Mouse (Mus musculus): ENCODE results near the gene Ndufb3.
"Not testable (repeated sequence)": the region's sequence is repeated elsewhere in the genome, so short reads cannot be mapped to it uniquely, and the experiment has no call there.

Gene Ndufb3

DNA sequence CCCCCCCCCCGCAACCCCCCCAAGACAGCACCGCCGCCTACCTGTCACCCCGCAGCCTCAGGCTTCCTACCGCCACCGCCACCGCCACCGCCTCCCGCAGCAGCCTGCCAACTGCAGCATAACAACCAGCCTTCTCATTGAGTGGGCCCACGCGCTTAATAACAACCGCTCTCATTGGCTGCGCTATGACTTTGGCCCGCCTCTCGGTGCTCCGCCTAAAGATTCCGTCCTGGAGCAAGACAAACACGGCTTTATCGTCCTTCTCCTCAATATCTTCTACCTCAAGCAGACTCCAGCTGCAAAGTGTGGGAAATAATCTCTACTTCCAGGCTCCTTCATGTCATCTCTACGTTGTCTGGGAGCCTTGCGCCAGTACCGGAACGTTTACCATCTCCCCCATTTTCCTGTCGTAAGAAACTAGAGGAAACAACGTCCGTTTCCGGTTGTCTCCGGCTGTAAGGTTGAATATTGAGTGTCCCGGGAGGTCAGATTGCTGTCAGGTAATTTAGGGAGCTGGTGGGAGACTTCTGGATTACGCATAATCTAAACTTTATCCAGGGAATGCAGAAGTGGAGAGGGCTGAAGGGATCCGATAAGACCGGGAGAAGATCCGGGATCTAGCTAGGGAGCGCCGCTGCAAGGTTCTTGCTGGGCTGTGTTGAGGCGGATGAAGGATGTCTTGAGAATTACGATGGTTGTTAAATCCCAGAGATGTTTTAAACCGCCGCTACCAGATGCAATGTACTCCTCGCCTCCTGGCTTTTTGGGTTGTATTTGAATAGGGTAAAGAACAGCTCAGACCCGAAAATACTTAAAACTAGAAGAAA lies at the start of gene Ndufb3, which contains the start of gene Fam126b:
Ndufb3 (plus strand) TSS at position 214 of the 827 bp plus-strand sequence.
Fam126b (minus strand) TSS at position 153 of the 827 bp plus-strand sequence.
- DNase-seq, result peak; percentile 91 to 92

- no peak for DNase-seq
Measured at GRCm38 (mm10) chr1:58541386-58541785, 44.8 kb upstream of the Ndufb3 start.

GRCm38 (mm10) chr1:58560370-58560769 lies 25.8 kb upstream of the Ndufb3 start:
- not testable (repeated sequence) for DNase-seq

DNA sequence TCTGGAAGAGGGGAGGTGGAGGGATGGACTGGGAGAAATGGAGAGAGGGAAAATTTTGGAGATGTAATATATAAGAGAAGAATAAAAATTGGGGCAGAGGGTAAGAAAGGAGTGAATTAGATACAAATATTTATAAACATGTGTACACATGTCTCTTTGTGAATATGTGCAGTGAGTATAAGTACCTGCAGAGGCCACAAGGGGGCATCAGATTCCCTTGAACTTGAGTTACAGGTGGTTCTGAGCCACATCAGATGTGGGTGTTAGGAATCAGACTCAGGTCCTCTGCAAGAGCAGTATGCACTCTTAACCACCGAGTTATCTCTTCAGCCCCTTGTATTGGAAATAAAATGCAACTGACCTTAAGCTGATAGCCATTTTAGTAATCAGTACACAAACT lies 23.7 kb upstream of the Ndufb3 start:
- DNase-seq, result peak; percentile 41 to 51

- no peak for DNase-seq
Measured at GRCm38 (mm10) chr1:58564981-58565380, 21.2 kb upstream of the Ndufb3 start.

DNA sequence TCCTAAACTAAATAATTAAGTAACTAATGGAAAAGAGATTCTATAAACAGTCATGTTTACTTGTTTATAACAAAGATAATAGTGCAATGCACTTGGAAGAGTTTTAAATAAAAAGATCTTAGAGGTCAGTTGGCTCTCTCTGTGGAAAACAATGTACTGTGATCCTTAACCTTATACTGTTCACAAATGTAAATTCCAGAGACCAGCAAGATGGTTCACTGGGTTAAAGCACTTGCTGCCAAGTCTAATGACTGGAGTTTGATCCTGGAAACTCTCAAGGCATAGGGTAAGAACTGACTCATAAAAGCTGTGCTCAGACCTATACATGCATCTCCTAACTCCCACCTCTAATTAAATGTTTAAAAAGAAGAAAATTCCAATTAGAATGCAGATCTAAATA lies 19.6 kb upstream of the Ndufb3 start:
- DNase-seq, result no peak

- no peak for DNase-seq
Measured at GRCm38 (mm10) chr1:58568456-58569130, 17.6 kb upstream of the Ndufb3 start.

- no peak for DNase-seq
Measured at GRCm38 (mm10) chr1:58570437-58570836, 15.7 kb upstream of the Ndufb3 start.

DNA sequence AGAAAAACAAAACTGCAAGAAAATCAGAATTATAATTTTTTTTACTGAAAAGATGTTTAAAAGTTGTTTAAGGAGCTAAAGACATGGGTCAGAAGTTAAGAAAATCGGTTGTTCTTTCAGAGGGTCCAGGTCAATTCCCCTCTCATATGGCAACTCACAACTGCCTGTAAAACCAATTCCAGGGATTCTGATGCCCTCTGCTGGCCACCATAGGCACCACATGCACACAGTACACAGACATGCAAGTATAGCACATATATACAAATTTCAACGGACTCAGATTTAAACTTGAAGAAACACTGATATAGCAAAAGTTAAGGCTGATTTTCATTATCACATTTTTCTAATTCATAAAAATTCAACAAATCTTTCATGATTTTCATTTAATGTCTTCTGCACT lies 7.0 kb upstream of the Ndufb3 start:
- no peak for DNase-seq

GRCm38 (mm10) chr1:58582611-58583010 lies 3.6 kb upstream of the Ndufb3 start:
- DNase-seq, result no peak

- peak in 1 of 2 experiments; percentile 32 for DNase-seq
Measured at GRCm38 (mm10) chr1:58584271-58584670, 1.9 kb upstream of the Ndufb3 start.

DNA sequence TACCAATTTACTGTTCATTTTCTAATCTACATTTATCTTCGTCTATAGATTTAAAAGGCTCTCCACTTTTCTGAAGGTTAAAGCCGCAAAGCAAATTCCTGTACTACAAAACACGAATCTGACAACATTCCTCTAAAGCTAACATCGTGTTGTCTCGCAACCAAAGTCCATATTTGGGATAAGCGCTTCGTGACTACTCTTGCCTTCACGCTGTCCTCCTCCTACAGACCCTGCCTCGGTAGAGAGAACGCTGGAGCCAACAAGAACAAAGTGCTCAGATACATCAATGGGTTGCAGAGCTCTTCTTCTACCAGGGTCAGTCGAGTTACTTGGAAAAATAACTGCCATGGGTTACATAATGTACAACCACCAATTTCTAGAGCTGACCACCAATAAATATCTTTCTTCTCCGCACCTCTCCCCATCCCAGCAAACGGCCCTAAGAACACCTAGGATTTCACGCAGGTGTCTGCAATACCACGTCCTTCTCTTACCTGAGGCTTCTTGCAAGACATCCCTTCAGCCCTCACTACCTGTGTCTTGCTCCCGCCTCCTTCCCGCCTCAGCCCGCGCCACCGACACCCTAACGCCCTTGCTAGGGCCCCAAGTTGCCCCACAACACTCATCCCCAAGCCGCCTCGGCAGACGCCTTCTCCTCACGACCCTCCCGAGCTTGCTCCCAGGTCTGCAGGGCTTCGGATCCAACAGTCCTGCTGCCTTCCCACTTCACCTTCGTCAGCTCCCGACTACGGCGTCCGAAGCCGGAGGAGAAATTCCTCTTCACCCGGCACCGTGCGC lies 612 bp upstream of the Ndufb3 start:
- DNase-seq, result peak; percentile 13 to 61

GRCm38 (mm10) chr1:58587491-58587890 lies 1.3 kb downstream of the Ndufb3 start:
- DNase-seq, result no peak

GRCm38 (mm10) chr1:58602681-58603080 lies 16.5 kb downstream of the Ndufb3 start:
- DNase-seq, result no peak

GRCm38 (mm10) chr1:58603738-58604137 lies 17.6 kb downstream of the Ndufb3 start:
- DNase-seq, result no peak

- not testable (repeated sequence) for DNase-seq
Measured at GRCm38 (mm10) chr1:58609591-58609990, 23.4 kb downstream of the Ndufb3 start.

GRCm38 (mm10) chr1:58610166-58610565 lies 24.0 kb downstream of the Ndufb3 start:
- no peak for DNase-seq

DNA sequence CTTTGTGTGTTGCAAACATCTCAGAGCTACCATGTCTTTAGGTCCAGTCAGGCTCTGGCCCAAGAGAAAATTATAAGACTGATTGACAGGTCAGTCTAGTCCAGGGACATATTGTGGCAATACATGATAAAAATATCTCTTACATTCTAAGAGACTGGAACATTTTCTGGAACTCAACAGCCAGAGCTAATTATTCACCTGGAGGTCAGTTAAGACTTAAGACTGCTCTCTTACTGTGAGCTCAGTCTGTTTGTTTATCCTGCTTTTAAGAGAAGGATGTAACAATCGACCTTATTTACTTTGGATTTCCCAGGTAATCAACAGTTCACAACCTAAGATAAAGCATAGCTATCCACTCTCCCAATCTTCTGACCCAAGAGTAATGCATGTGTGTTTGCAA lies 24.4 kb downstream of the Ndufb3 start:
- no peak for DNase-seq

GRCm38 (mm10) chr1:58613786-58614185 lies 27.6 kb downstream of the Ndufb3 start:
- no peak for DNase-seq

- DNase-seq, result no peak
Measured at GRCm38 (mm10) chr1:58614424-58614823, 28.2 kb downstream of the Ndufb3 start.

DNA sequence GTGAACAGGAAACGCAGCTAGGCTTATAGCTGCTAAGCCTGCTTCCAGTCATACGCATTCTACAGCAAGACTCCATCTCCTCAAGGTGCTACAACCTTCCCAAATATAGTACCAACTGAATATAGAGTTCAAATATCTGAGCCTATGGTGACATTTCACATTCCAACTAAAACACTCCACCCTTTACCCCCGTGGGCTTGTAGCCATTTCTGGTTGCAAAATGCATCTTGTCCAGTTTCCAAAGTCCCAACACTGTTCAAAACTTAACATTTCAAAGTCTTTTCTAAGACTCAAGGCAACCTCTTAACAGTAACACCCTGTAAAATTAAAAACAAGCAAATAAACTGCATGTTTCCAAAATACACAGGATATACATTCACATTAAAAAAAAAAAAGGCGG lies 29.0 kb downstream of the Ndufb3 start:
- DNase-seq, result no peak

DNA sequence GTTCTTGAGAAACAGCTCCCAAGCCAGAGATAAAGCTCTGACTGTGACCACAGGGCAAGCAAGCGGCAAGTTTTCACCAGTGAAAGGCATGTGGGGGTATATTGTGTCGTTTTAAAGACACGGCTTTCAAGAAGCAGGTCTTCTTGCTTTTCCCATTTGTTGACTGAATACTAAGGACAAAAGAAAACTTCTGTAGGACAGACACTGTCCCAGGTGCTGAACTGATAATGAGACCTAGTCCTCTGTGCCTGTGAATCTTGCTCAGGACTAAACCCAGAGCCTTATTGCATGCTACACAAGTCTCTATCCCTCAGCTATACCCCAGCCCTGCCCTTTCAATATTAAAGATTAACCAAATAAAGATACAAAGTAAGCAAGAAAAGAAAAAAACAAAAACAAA lies 30.0 kb downstream of the Ndufb3 start:
- no peak for DNase-seq

DNA sequence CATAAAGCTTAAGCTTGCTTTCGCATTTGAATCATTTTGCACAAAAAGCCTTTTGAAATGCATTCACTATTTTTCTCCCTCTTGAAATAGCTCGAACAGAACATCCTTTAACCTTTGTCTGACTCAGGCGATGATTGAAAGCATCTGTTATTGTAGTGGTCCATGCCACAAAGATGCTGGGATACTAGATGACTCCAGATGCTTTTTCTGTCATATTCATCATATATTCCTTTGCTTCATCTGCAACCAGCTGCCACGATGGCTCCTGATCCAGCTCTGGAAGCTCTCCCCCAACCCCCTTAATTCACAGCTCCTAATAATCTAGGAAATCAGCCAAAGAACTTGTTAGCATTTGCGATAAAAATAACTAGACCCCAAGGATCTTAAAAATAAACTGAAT lies 30.9 kb downstream of the Ndufb3 start:
- no peak for DNase-seq
